ENCODE assay signal across 1 mouse cellular context in genomic region chr4:59802792-59803191, GRCm38 (mm10).
TF ChIP-seq lines count a peak whose summit lies in the region.

No protein-coding gene starts in this region.

TF ChIP-seq in MEL, 35 proteins besides CTCF, POLR2A, EP300 and RAD21 (continued from another document):
- TF ChIP-seq SMC3 (IDR thresholded peaks at IDR 0.05; ENCODE audit: low read depth, low read length) = no peak
- TF ChIP-seq TBP (IDR thresholded peaks at IDR 0.05; ENCODE audit: low read depth, low read length) = 0 out of 2 replicates have a peak, but pooled peaks have one; percentile 13
- TF ChIP-seq POLR2AphosphoS5 (IDR thresholded peaks at IDR 0.05; ENCODE audit: borderline replicate concordance, low read depth, low read length) = no peak
- no peak for TF ChIP-seq USF2 (IDR thresholded peaks at IDR 0.05; ENCODE audit: borderline replicate concordance in 1 of 2, insufficient read depth in 1 of 2, low read depth in 1 of 2, low read length in 2 of 2)
- TF ChIP-seq MAZ (IDR thresholded peaks at IDR 0.05; ENCODE audit: low read depth, low read length) = no peak
- TF ChIP-seq BHLHE40 (IDR thresholded peaks at IDR 0.05; ENCODE audit: borderline replicate concordance, low read depth, low read length) = no peak
- TF ChIP-seq ETS1 (IDR thresholded peaks at IDR 0.05; ENCODE audit: low read depth, low read length) = peak; percentile 80
- TF ChIP-seq GABPA (IDR thresholded peaks at IDR 0.05; ENCODE audit: low read depth, low read length) = no peak
- no peak for TF ChIP-seq JUND (IDR thresholded peaks at IDR 0.05; ENCODE audit: low read depth, low read length)
- peak; percentile 42; the same call in 1 of the 2 replicates for TF ChIP-seq TAL1 (IDR thresholded peaks at IDR 0.05; ENCODE audit: low read length)
- peak; percentile 70 for TF ChIP-seq GATA1 (IDR thresholded peaks at IDR 0.05; ENCODE audit: low read depth, low read length)
- TF ChIP-seq ZMIZ1 (IDR thresholded peaks at IDR 0.05; ENCODE audit: low read depth, low read length) = no peak
- no peak for TF ChIP-seq USF1 (IDR thresholded peaks at IDR 0.05; ENCODE audit: low read depth, low read length)
- TF ChIP-seq E2F4 (IDR thresholded peaks at IDR 0.05; ENCODE audit: borderline replicate concordance, low read depth, low read length) = no peak
- no peak for TF ChIP-seq ZKSCAN1 (IDR thresholded peaks at IDR 0.05; ENCODE audit: low read depth, low read length)
- no peak for TF ChIP-seq MAX (IDR thresholded peaks at IDR 0.05; ENCODE audit: low read length)
- no peak for TF ChIP-seq NRF1 (IDR thresholded peaks at IDR 0.05; ENCODE audit: insufficient read depth, low read depth, low read length, poor library complexity, severe bottlenecking)
- TF ChIP-seq MYC (IDR thresholded peaks at IDR 0.05; ENCODE audit: low read depth, low read length) = no peak
- no peak for TF ChIP-seq HCFC1 (IDR thresholded peaks at IDR 0.05; ENCODE audit: low read depth, low read length)
- TF ChIP-seq CHD1 (IDR thresholded peaks at IDR 0.05; ENCODE audit: low read depth, low read length) = no peak
- peak; percentile 95 for TF ChIP-seq ZNF384 (IDR thresholded peaks at IDR 0.05; ENCODE audit: low read depth, low read length)
- TF ChIP-seq CHD2 (IDR thresholded peaks at IDR 0.05; ENCODE audit: low read length) = no peak
- peak; percentile 14 for TF ChIP-seq SIN3A (IDR thresholded peaks at IDR 0.05; ENCODE audit: low read length)
- TF ChIP-seq UBTF (IDR thresholded peaks at IDR 0.05; ENCODE audit: borderline replicate concordance, insufficient read depth, low read depth, low read length) = no peak
- TF ChIP-seq MXI1 (IDR thresholded peaks at IDR 0.05; ENCODE audit: low read depth, low read length) = no peak
- TF ChIP-seq KAT2A (conservative IDR thresholded peaks at IDR 0.05; ENCODE audit: low read depth, low read length) = no peak
- TF ChIP-seq ZC3H11A (IDR thresholded peaks at IDR 0.05; ENCODE audit: low read depth, low read length) = no peak
- no peak for TF ChIP-seq MEF2A (IDR thresholded peaks at IDR 0.05; ENCODE audit: extremely low read depth, insufficient replicate concordance, low read depth, low read length, poor library complexity, severe bottlenecking)
- TF ChIP-seq NELFE (IDR thresholded peaks at IDR 0.05; ENCODE audit: low read depth, low read length) = no peak
